18 mouse cellular contexts compared by ENCODE assay signal in genomic region chr8:95882191-95882590, GRCm38 (mm10).
"Had no signal": no experiment of that assay in that cellular context is flagged by ENCODE, and none has a peak within 500 bp of the region (broad histone marks: within the 10 kb centered on the region; RNA-seq: fewer than 3 reads in every experiment).

No protein-coding gene starts in this region.

- DNase-seq: lung, adult 18-20 months; lung, embryonic 14.5 days; lung, postnatal 10 days; lung, postnatal 4 days; midbrain, embryonic 14.5 days; retina, postnatal 1 day; right cerebral cortex, postnatal 25 days; right cerebral cortex, postnatal 4 days; spleen, adult 18-20 months; thymus, adult 18-20 months; thymus, postnatal 14 days; thymus, postnatal 36 days had no signal

- H3K9me3 ChIP-seq: midbrain, embryonic 10.5 days; midbrain, embryonic 12.5 days; neural tube, embryonic 13.5 days; neural tube, embryonic 15.5 days had no signal

- ATAC-seq: midbrain, embryonic 16.5 days had no signal

- H3K4me3 ChIP-seq: midbrain, embryonic 10.5 days; midbrain, embryonic 12.5 days; myocyte; neural tube, embryonic 13.5 days; neural tube, embryonic 15.5 days had no signal

- H3K27ac ChIP-seq: midbrain, embryonic 10.5 days; midbrain, embryonic 12.5 days; neural tube, embryonic 13.5 days; neural tube, embryonic 15.5 days had no signal

- H3K27me3 ChIP-seq: midbrain, embryonic 12.5 days; neural tube, embryonic 13.5 days; neural tube, embryonic 15.5 days had no signal

- H3K9ac ChIP-seq: lung, embryonic 14.5 days; midbrain, embryonic 12.5 days; neural tube, embryonic 13.5 days; neural tube, embryonic 15.5 days had no signal

- H3K4me2 ChIP-seq: lung, embryonic 14.5 days; midbrain, embryonic 12.5 days; neural tube, embryonic 13.5 days; neural tube, embryonic 15.5 days had no signal
